Mouse (Mus musculus) E14TG2a.4 (cell line): ENCODE data around the gene Hist3h2a.

Experiments used
- H3K27me3 ChIP-seq: 2 replicates; pipeline ENCODE4 v1.6.1; 2014; ENCODE audit warnings: low read length, control low read depth; ENCODE audit not compliant: insufficient read depth
- H3K36me3 ChIP-seq: 2 replicates; pipeline ENCODE4 v1.6.1; 2014; ENCODE audit warnings: low read length, control low read depth; ENCODE audit not compliant: insufficient read depth
- H3K4me1 ChIP-seq: replicated peaks from 2 replicates; pipeline ENCODE4 v1.6.1; 2014; ENCODE audit warnings: low read depth, low read length, control low read depth
- H3K4me3 ChIP-seq: replicated peaks from 2 replicates; pipeline ENCODE4 v1.5.1; 2014; ENCODE audit warnings: mild to moderate bottlenecking, low read length
- H3K9me3 ChIP-seq: 2 replicates; pipeline ENCODE4 v1.6.1; 2014; ENCODE audit warnings: low read length, control low read depth
- CTCF ChIP-seq: conservative IDR thresholded peaks from 2 replicates; pipeline ENCODE4 v1.5.1; 2014; ENCODE audit warnings: low read length
- NANOG ChIP-seq: IDR thresholded peaks from 2 replicates; pipeline ENCODE4 v1.6.1; 2014; ENCODE audit warnings: borderline replicate concordance, low read length, mixed read lengths
- POU5F1 ChIP-seq: IDR thresholded peaks from 2 replicates; pipeline ENCODE4 v1.6.1; 2014; ENCODE audit warnings: low read length, borderline replicate concordance

Gene Hist3h2a

DNA sequence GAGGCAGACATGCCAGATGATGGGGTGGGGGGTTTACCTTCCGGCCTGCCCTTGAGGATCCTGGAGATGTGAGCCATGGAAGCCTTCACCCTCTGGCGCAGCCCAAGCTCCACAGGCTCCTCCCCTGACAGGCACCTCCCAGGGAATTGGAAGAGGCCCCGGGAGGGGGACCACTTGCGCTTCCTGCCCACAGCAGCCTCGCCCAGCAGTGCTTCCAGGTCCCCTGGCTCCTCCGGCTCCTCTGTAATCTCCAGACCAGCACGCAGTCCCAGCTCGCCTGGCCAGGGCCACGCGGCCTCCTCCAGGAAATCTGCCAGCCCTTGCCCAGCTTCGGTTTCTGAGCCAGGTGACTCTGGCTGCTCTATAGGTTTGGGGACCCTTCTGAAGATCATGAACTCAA is 44.7 kb downstream of the Hist3h2a start:
- Histone ChIP-seq H3K27me3 (peaks cover 59% of the 10 kb centered on the region), H3K36me3 (no peaks in the 10 kb centered on the region), H3K4me1 (peaks cover 18% of the 10 kb centered on the region), H3K4me3 (no peak overlapping the region), H3K9me3 (no peaks in the 10 kb centered on the region)
- TF ChIP-seq CTCF (no peak), POU5F1 (no peak), NANOG (no peak)

- peaks cover 15% of the 10 kb centered on the region for H3K4me1 ChIP-seq
- no peak for TF ChIP-seq NANOG
- no peak for TF ChIP-seq CTCF
- no peak for TF ChIP-seq POU5F1
- no peaks in the 10 kb centered on the region for H3K36me3 ChIP-seq
- H3K4me3 ChIP-seq = no peak overlapping the region
- H3K27me3 ChIP-seq = peaks cover 54% of the 10 kb centered on the region
- H3K9me3 ChIP-seq = no peaks in the 10 kb centered on the region
Observed at GRCm38 (mm10) chr11:58999830-59000229, 45.3 kb downstream of the Hist3h2a start.

DNA sequence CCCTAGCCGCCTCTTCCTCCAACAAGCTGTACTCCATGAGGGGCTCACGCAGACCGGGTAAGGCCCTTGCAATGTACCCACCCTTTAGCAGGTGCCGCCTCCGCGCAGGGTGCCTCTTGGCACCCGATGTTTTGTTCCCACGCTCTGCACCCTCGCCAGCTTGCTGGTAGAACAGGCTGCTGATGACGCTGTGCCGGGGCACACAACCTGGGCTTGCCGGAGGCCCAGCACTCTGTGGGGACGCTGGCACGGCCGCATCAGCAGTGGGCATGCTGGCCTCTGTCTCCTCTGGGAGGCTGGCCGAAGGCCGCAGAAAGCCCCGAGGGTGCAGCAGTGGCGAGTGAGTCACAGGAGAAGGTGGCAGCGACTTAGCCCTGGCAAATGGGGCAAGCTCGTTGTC is 46.1 kb downstream of the Hist3h2a start:
- H3K4me3 ChIP-seq = no peak overlapping the region
- H3K27me3 ChIP-seq = peaks cover 46% of the 10 kb centered on the region
- no peaks in the 10 kb centered on the region for H3K36me3 ChIP-seq
- peaks cover 11% of the 10 kb centered on the region; the same call in 1 of the 2 replicates for H3K4me1 ChIP-seq
- H3K9me3 ChIP-seq = no peaks in the 10 kb centered on the region
- no peak for TF ChIP-seq CTCF

GRCm38 (mm10) chr11:59002327-59003079 is 48.0 kb downstream of the Hist3h2a start:
- H3K9me3 ChIP-seq = no peaks in the 10 kb centered on the region
- H3K36me3 ChIP-seq = no peaks in the 10 kb centered on the region
- TF ChIP-seq NANOG (no peak), CTCF (no peak), POU5F1 (no peak)
- peaks cover 28% of the 10 kb centered on the region for H3K27me3 ChIP-seq
- peaks cover 6% of the 10 kb centered on the region; the same call in 1 of the 2 replicates for H3K4me1 ChIP-seq
- H3K4me3 ChIP-seq = no peak overlapping the region
